Mouse (Mus musculus) kidney, postnatal 36 days (tissue): Measurements from ENCODE around the gene Mark1.
A peak's percentile ranks its signal among the peaks of the same experiment; 100 is the strongest.

Experiments
- DNase-seq, 2 experiments: peaks; one replicate each; pipeline ENCODE4 v3.0.0; 2021 to 2022; ENCODE audit warnings: mixed read lengths in 2 of 2

The Mark1 gene

GRCm38 (mm10) chr1:184882281-184883268 is 116.8 kb downstream of the Mark1 start, which contains the start of gene C130074G19Rik:
Gene C130074G19Rik, minus strand, starts transcription at chr1:184883218.
- peak; percentile 92 to 95 for DNase-seq

GRCm38 (mm10) chr1:184881861-184882260 is 117.5 kb downstream of the Mark1 start:
- DNase-seq = peak; percentile 44 to 54

GRCm38 (mm10) chr1:184881211-184881610 is 118.2 kb downstream of the Mark1 start:
- DNase-seq = peak in 1 of 2 experiments; percentile 25

- peak; percentile 72 to 88 for DNase-seq
Measured at GRCm38 (mm10) chr1:184878860-184879259, 120.5 kb downstream of the Mark1 start.

- DNase-seq = no peak
Measured at GRCm38 (mm10) chr1:184877306-184877705, 122.1 kb downstream of the Mark1 start.

- DNase-seq = peak in 1 of 2 experiments; percentile 45
Measured at GRCm38 (mm10) chr1:184873910-184874309, 125.5 kb downstream of the Mark1 start.

- DNase-seq = peak; percentile 77 to 85
Measured at GRCm38 (mm10) chr1:184872069-184872819, 127.1 kb downstream of the Mark1 start.

GRCm38 (mm10) chr1:184871506-184871905 is 127.9 kb downstream of the Mark1 start:
- DNase-seq = peak; percentile 63 to 80

GRCm38 (mm10) chr1:184870646-184871385 is 128.6 kb downstream of the Mark1 start:
- DNase-seq = peak in 1 of 2 experiments; percentile 71

- peak; percentile 92 to 93 for DNase-seq
Measured at GRCm38 (mm10) chr1:184869939-184870565, 129.3 kb downstream of the Mark1 start.

- DNase-seq = no peak
Measured at GRCm38 (mm10) chr1:184867640-184868120, 131.7 kb downstream of the Mark1 start.

- DNase-seq = peak; percentile 60 to 65
Measured at GRCm38 (mm10) chr1:184864381-184864801, 135.0 kb downstream of the Mark1 start.

- no peak for DNase-seq
Measured at GRCm38 (mm10) chr1:184862636-184863035, 136.7 kb downstream of the Mark1 start.

- DNase-seq = no peak
Measured at GRCm38 (mm10) chr1:184861551-184861950, 137.8 kb downstream of the Mark1 start.

- peak in 1 of 2 experiments; percentile 42 for DNase-seq
Measured at GRCm38 (mm10) chr1:184860276-184860675, 139.1 kb downstream of the Mark1 start.

GRCm38 (mm10) chr1:184858253-184858652 is 141.1 kb downstream of the Mark1 start:
- peak; percentile 58 to 79 for DNase-seq

GRCm38 (mm10) chr1:184857216-184857615 is 142.2 kb downstream of the Mark1 start:
- DNase-seq = no peak

GRCm38 (mm10) chr1:184853922-184854321 is 145.4 kb downstream of the Mark1 start:
- no peak for DNase-seq

GRCm38 (mm10) chr1:184853339-184853738 is 146.0 kb downstream of the Mark1 start:
- peak; percentile 89 for DNase-seq

- DNase-seq = peak; percentile 91 to 98
Measured at GRCm38 (mm10) chr1:184851741-184852618, 147.4 kb downstream of the Mark1 start.

- peak; percentile 68 to 79 for DNase-seq
Measured at GRCm38 (mm10) chr1:184851166-184851565, 148.2 kb downstream of the Mark1 start.
